Mouse (Mus musculus) limb, embryonic 15.5 days (tissue): ENCODE data around the gene Ypel3. TPM values are rescaled to one million over a fixed set of nuclear protein-coding genes. Genes with fewer than 3 reads are reported as not detected.
"Not testable (repeated sequence)": the region's sequence is repeated elsewhere in the genome, so short reads cannot be mapped to it uniquely, and the experiment has no call there.

Source experiments
- ATAC-seq: fragments of 200-750 bp; cut with Nextera tagmentation; 2 replicates; pipeline ENCODE4 v1.8.0; 2017; ENCODE audit warnings: low read depth, moderate TSS enrichment; ENCODE audit not compliant: insufficient number of reproducible peaks, low FRiP score, low TSS enrichment
- H3K27ac ChIP-seq: fragments of 300-500 bp; sonication (generic); 2 replicates; pipeline ENCODE4 v1.5.1; 2015; ENCODE audit warnings: moderate library complexity, mild to moderate bottlenecking, inconsistent platforms
- H3K27me3 ChIP-seq: fragments of 300-500 bp; sonication (generic); 2 replicates; pipeline ENCODE4 v1.6.1; 2015; ENCODE audit warnings: inconsistent platforms
- H3K36me3 ChIP-seq: fragments of 300-500 bp; sonication (generic); 2 replicates; pipeline ENCODE4 v1.6.1; 2015; ENCODE audit warnings: inconsistent platforms
- H3K4me1 ChIP-seq: fragments of 300-500 bp; sonication (generic); 2 replicates; pipeline ENCODE4 v1.6.1; 2015; ENCODE audit warnings: inconsistent platforms
- H3K4me2 ChIP-seq: fragments of 300-500 bp; sonication (generic); 2 replicates; pipeline ENCODE4 v1.6.1; 2015; ENCODE audit warnings: mild to moderate bottlenecking, inconsistent platforms
- H3K4me3 ChIP-seq: fragments of 300-500 bp; sonication (generic); 2 replicates; pipeline ENCODE4 v1.5.1; 2015; ENCODE audit warnings: mild to moderate bottlenecking, inconsistent platforms
- H3K9ac ChIP-seq: fragments of 300-500 bp; sonication (generic); 2 replicates; pipeline ENCODE4 v1.6.1; 2015; ENCODE audit warnings: inconsistent platforms
- H3K9me3 ChIP-seq: fragments of 300-500 bp; sonication (generic); 2 replicates; pipeline ENCODE4 v1.6.1; 2016; ENCODE audit warnings: inconsistent platforms
- WGBS: fragments of 180-500 bp; shearing (Covaris S2); methylation state at CpG from one replicate; pipeline ENCODE4 v1.1.7; 2015; 5-methylcytosine and 5-hydroxymethylcytosine counted together
- polyA plus RNA-seq: library from polyadenylated mRNA; unstranded; fragments of >200 nt; fragmentation: Nextera tagmentation; extraction: Ambion mirVana; gene quantifications from 2 replicates; pipeline ENCODE4 v1.2.1, GENCODE M21; 2015

Ypel3 gene
- polyA plus RNA-seq, 1 experiment from 2014 or later, result 117 TPM

- ATAC-seq, result no peak
- Histone ChIP-seq H3K9me3 (no peaks in the 10 kb centered on the region), H3K4me1 (peaks cover 3% of the 10 kb centered on the region), H3K27me3 (no peaks in the 10 kb centered on the region), H3K36me3 (peaks cover 61% of the 10 kb centered on the region), H3K4me2 (no peak overlapping the region), H3K4me3 (no peak overlapping the region), H3K9ac (no peak overlapping the region), H3K27ac (no peak overlapping the region)
- WGBS, result 80% methylated on average over 12 of the region's 12 CpGs
Measured at GRCm38 (mm10) chr7:126770784-126771183, 6.0 kb upstream of the Ypel3 start.

- no peak for ATAC-seq
- H3K4me1 ChIP-seq, result peaks cover 24% of the 10 kb centered on the region
- no peaks in the 10 kb centered on the region for H3K27me3 ChIP-seq
- H3K4me3 ChIP-seq, result no peak overlapping the region
- no peaks in the 10 kb centered on the region for H3K9me3 ChIP-seq
- no peak overlapping the region for H3K9ac ChIP-seq
- H3K4me2 ChIP-seq, result no peak overlapping the region
- 64% methylated on average over 2 of the region's 2 CpGs for WGBS
- H3K36me3 ChIP-seq, result peaks cover 36% of the 10 kb centered on the region
- no peak overlapping the region for H3K27ac ChIP-seq
Measured at GRCm38 (mm10) chr7:126773351-126773750, 3.4 kb upstream of the Ypel3 start.

GRCm38 (mm10) chr7:126774463-126774862 is 2.3 kb upstream of the Ypel3 start:
- no peaks in the 10 kb centered on the region for H3K9me3 ChIP-seq
- H3K4me1 ChIP-seq, result peaks cover 25% of the 10 kb centered on the region
- no peak overlapping the region for H3K4me2 ChIP-seq
- H3K27ac ChIP-seq, result no peak overlapping the region
- no peaks in the 10 kb centered on the region for H3K27me3 ChIP-seq
- H3K36me3 ChIP-seq, result peaks cover 28% of the 10 kb centered on the region
- 69% methylated on average over 2 of the region's 2 CpGs for WGBS
- H3K9ac ChIP-seq, result no peak overlapping the region
- ATAC-seq, result no peak
- no peak overlapping the region for H3K4me3 ChIP-seq

GRCm38 (mm10) chr7:126775185-126775977 is 1.4 kb upstream of the Ypel3 start:
- H3K4me2 ChIP-seq, result no peak overlapping the region
- peak overlapping the region; percentile 86; the same call in 1 of the 2 replicates for H3K27ac ChIP-seq
- H3K4me3 ChIP-seq, result 0 out of 2 replicates have a peak overlapping the region, but pooled peaks have one; percentile 69
- H3K36me3 ChIP-seq, result peaks cover 19% of the 10 kb centered on the region
- H3K9me3 ChIP-seq, result no peaks in the 10 kb centered on the region
- ATAC-seq, result no peak
- no peaks in the 10 kb centered on the region for H3K27me3 ChIP-seq
- 76% methylated on average over 10 of the region's 10 CpGs for WGBS
- peaks cover 33% of the 10 kb centered on the region for H3K4me1 ChIP-seq
- no peak overlapping the region for H3K9ac ChIP-seq

GRCm38 (mm10) chr7:126775978-126776234 is 849 bp upstream of the Ypel3 start:
- Histone ChIP-seq H3K27ac (peak overlapping the region; percentile 86), H3K36me3 (peaks cover 14% of the 10 kb centered on the region), H3K4me1 (peaks cover 38% of the 10 kb centered on the region), H3K4me3 (0 out of 2 replicates have a peak overlapping the region, but pooled peaks have one; percentile 69), H3K27me3 (no peaks in the 10 kb centered on the region), H3K9me3 (no peaks in the 10 kb centered on the region), H3K9ac (no peak overlapping the region), H3K4me2 (peak overlapping the region; percentile 78; the same call in 1 of the 2 replicates)
- WGBS, result 47% methylated on average over 3 of the region's 3 CpGs
- ATAC-seq, result no peak

GRCm38 (mm10) chr7:126777476-126777875 is 721 bp downstream of the Ypel3 start:
- Histone ChIP-seq H3K4me2 (peak overlapping the region; percentile 78), H3K27me3 (no peaks in the 10 kb centered on the region), H3K4me3 (peak overlapping the region; percentile 69), H3K4me1 (peaks cover 46% of the 10 kb centered on the region), H3K36me3 (peaks cover 8% of the 10 kb centered on the region), H3K9me3 (no peaks in the 10 kb centered on the region), H3K27ac (peak overlapping the region; percentile 86; the same call in 1 of the 2 replicates), H3K9ac (peak overlapping the region; percentile 70)
- no peak for ATAC-seq
- 43% methylated on average over 10 of the region's 10 CpGs for WGBS

- Histone ChIP-seq H3K36me3 (peaks cover 8% of the 10 kb centered on the region), H3K9ac (no peak overlapping the region), H3K4me1 (peaks cover 46% of the 10 kb centered on the region), H3K27ac (no peak overlapping the region), H3K4me2 (peak overlapping the region; percentile 78; the same call in 1 of the 2 replicates), H3K4me3 (no peak overlapping the region), H3K9me3 (no peaks in the 10 kb centered on the region), H3K27me3 (no peaks in the 10 kb centered on the region)
- 97% methylated on average over 3 of the region's 3 CpGs for WGBS
- no peak for ATAC-seq
Measured at GRCm38 (mm10) chr7:126778147-126778546, 1.4 kb downstream of the Ypel3 start.

- H3K27ac ChIP-seq, ATAC-seq, H3K36me3 ChIP-seq, H3K4me2 ChIP-seq, H3K9ac ChIP-seq, H3K9me3 ChIP-seq, H3K27me3 ChIP-seq, H3K4me3 ChIP-seq: not testable (repeated sequence)
- 91% methylated on average over 7 of the region's 7 CpGs for WGBS
- H3K4me1 ChIP-seq, result peaks cover 46% of the 10 kb centered on the region
Measured at GRCm38 (mm10) chr7:126779101-126779500, 2.3 kb downstream of the Ypel3 start.

GRCm38 (mm10) chr7:126779983-126780970 is 3.5 kb downstream of the Ypel3 start:
- Histone ChIP-seq H3K36me3 (peaks cover 19% of the 10 kb centered on the region), H3K27me3 (no peaks in the 10 kb centered on the region), H3K4me1 (peaks cover 46% of the 10 kb centered on the region), H3K4me3 (peak overlapping the region; percentile 44), H3K4me2 (peak overlapping the region; percentile 89), H3K9me3 (no peaks in the 10 kb centered on the region), H3K27ac (peak overlapping the region; percentile 60), H3K9ac (peak overlapping the region; percentile 37)
- WGBS, result 1% methylated on average over 21 of the region's 21 CpGs
- peak; percentile 50 for ATAC-seq

- Histone ChIP-seq H3K4me2 (peak within 1 kb of the TSS; percentile 89), H3K9me3 (no peaks in the 10 kb centered on the region), H3K27ac (peak within 1 kb of the TSS; percentile 60), H3K4me1 (peaks cover 40% of the 10 kb centered on the region), H3K36me3 (peaks cover 27% of the 10 kb centered on the region), H3K4me3 (peak within 1 kb of the TSS; percentile 44), H3K9ac (peak within 1 kb of the TSS; percentile 37), H3K27me3 (no peaks in the 10 kb centered on the region)
- ATAC-seq, result peak; percentile 4; the same call in 1 of the 2 replicates
- 4% methylated on average over 22 of the region's 22 CpGs for WGBS
Measured at GRCm38 (mm10) chr7:126780971-126781635, 4.3 kb downstream of the Ypel3 start, which contains the start of gene Tbx6. TSS of gene Tbx6 (plus strand) at chr7:126781483.

GRCm38 (mm10) chr7:126781661-126782370 is 5.1 kb downstream of the Ypel3 start:
- Histone ChIP-seq H3K4me1 (peaks cover 35% of the 10 kb centered on the region), H3K4me2 (peak overlapping the region; percentile 89; the same call in 1 of the 2 replicates), H3K9me3 (no peaks in the 10 kb centered on the region), H3K27ac (peak overlapping the region; percentile 43; the same call in 1 of the 2 replicates), H3K36me3 (peaks cover 34% of the 10 kb centered on the region), H3K27me3 (no peaks in the 10 kb centered on the region), H3K9ac (no peak overlapping the region), H3K4me3 (no peak overlapping the region)
- ATAC-seq, result no peak
- WGBS, result 29% methylated on average over 11 of the region's 11 CpGs
